In the genomic region with DNA sequence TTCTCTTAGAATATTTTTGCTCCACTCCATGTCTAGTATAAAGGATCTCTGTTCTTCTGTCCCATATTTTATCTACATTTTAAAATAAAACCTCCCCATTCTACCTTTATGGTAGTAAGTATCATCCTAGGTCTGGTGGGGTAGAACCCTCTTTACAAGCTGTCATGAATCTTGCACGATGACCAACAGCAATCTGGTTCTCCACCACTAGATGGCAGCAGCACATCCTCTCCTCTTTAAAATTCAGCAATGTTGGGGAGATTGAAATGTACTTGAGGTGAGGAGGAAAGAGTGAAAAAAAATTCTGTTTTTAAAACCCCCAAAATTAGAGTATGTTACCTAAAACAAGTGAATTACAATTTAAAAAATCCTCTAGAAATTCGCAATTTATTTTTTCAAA, we compare ENCODE assay signal across 9 mouse cellular contexts.
DNase-seq lines count a peak whose midpoint lies in the region; ATAC-seq and TF ChIP-seq lines count a peak whose summit lies in the region.
"Had no signal": no experiment of that assay in that cellular context is flagged by ENCODE, and none has a peak within 500 bp of the region (broad histone marks: within the 10 kb centered on the region; RNA-seq: fewer than 3 reads in every experiment).

No protein-coding gene starts in this region.

- 0 out of 2 replicates have a peak, but pooled peaks cover 7% of the 10 kb centered on the region for H3K9me3 ChIP-seq in heart, postnatal 0 days (replicated peaks; ENCODE audit: control insufficient read depth, low read length)
- 0 out of 2 replicates have a peak, but pooled peaks cover 2% of the 10 kb centered on the region for H3K9me3 ChIP-seq in ES-E14 (ENCODE audit: control insufficient read depth, insufficient read depth, low read depth, low read length)
- H3K9me3 ChIP-seq in midbrain, embryonic 12.5 days, result no peaks in the 10 kb centered on the region
- H3K9me3 ChIP-seq: limb, embryonic 12.5 days had no signal

- H3K4me3 ChIP-seq in heart, postnatal 0 days (ENCODE audit: low read depth, low read length), result no peak overlapping the region
- no peak overlapping the region for H3K4me3 ChIP-seq in ES-E14 (ENCODE audit: insufficient read depth in 1 of 2, low read depth in 1 of 2, low read length in 2 of 2, poor library complexity in 1 of 2, severe bottlenecking in 1 of 2)
- no peak overlapping the region for H3K4me3 ChIP-seq in midbrain, embryonic 12.5 days
- H3K4me3 ChIP-seq: limb, embryonic 12.5 days had no signal

- in situ Hi-C loops in ES-E14 (cut with MboI; ENCODE audit: low sequenced_read_pairs in 2 of 2, unreplicated experiment in 2 of 2), result no loop called here

- no peaks in the 10 kb centered on the region for H3K36me3 ChIP-seq in heart, postnatal 0 days (replicated peaks; ENCODE audit: control insufficient read depth, insufficient read depth, low read length)
- no peaks in the 10 kb centered on the region for H3K36me3 ChIP-seq in ES-E14 (ENCODE audit: control insufficient read depth, insufficient read depth, low read length, poor library complexity, severe bottlenecking)
- no peaks in the 10 kb centered on the region for H3K36me3 ChIP-seq in midbrain, embryonic 12.5 days
- H3K36me3 ChIP-seq: limb, embryonic 12.5 days had no signal

- no peak overlapping the region for H3K4me2 ChIP-seq in heart, postnatal 0 days (ENCODE audit: low read depth, low read length)
- H3K4me2 ChIP-seq in midbrain, embryonic 12.5 days (replicated peaks), result no peak overlapping the region
- H3K4me2 ChIP-seq: limb, embryonic 12.5 days had no signal

- no peak overlapping the region for H3K9ac ChIP-seq in heart, postnatal 0 days (replicated peaks; ENCODE audit: low read depth, low read length)
- H3K9ac ChIP-seq in ES-E14 (ENCODE audit: insufficient read depth, low read depth, low read length, poor library complexity, severe bottlenecking), result no peak overlapping the region
- H3K9ac ChIP-seq in midbrain, embryonic 12.5 days (replicated peaks), result no peak overlapping the region
- H3K9ac ChIP-seq: limb, embryonic 12.5 days had no signal

- intact Hi-C loops in heart, postnatal 25 days (cut with DNase I), result no loop called here

- TF ChIP-seq EP300 in heart, postnatal 0 days (IDR thresholded peaks at IDR 0.05; ENCODE audit: low read depth), result no peak

- ATAC-seq in heart, postnatal 0 days (ENCODE audit: insufficient read depth, low read depth), result no peak
- ATAC-seq in midbrain, embryonic 12.5 days (ENCODE audit: low FRiP score, low read depth), result peak; percentile 78

- WGBS in heart, postnatal 0 days, result 17% methylated on average over 2 of the region's 2 CpGs
- WGBS in midbrain, embryonic 12.5 days, result 27% methylated on average over 2 of the region's 2 CpGs

- no peak overlapping the region for H3K27ac ChIP-seq in heart, postnatal 0 days (ENCODE audit: low read depth)
- H3K27ac ChIP-seq in ES-E14 (ENCODE audit: insufficient read depth, low read depth, low read length, poor library complexity, severe bottlenecking), result no peak overlapping the region
- H3K27ac ChIP-seq in midbrain, embryonic 12.5 days (replicated peaks), result no peak overlapping the region
- H3K27ac ChIP-seq: limb, embryonic 12.5 days had no signal

- peak; percentile 17 for DNase-seq in heart, postnatal 0 days (ENCODE audit: low spot score)
- no peak for DNase-seq in heart, postnatal 25 days (ENCODE audit: low spot score)
- DNase-seq in ES-E14 (ENCODE audit: low read depth, low spot score), result peak; percentile 40
- peak; percentile 33 for DNase-seq in cerebellum, adult 9-11 months
- DNase-seq in frontal cortex, adult 2 months (ENCODE audit: extremely low spot score in 1 of 2, low spot score in 1 of 2), result peak; percentile 18 to 87
- DNase-seq in layer of hippocampus, adult 9-11 months, result peak; percentile 11
- DNase-seq in B cell, adult 2 months, result no peak

- H3K27me3 ChIP-seq in heart, postnatal 0 days (ENCODE audit: control insufficient read depth, insufficient read depth, low read length), result no peaks in the 10 kb centered on the region
- no peaks in the 10 kb centered on the region for H3K27me3 ChIP-seq in midbrain, embryonic 12.5 days
- H3K27me3 ChIP-seq: limb, embryonic 12.5 days had no signal

- peak; percentile 70 for TF ChIP-seq CTCF in heart, postnatal 0 days (IDR thresholded peaks at IDR 0.05; ENCODE audit: low read depth)

- H3K4me1 ChIP-seq in heart, postnatal 0 days (ENCODE audit: control insufficient read depth, insufficient read depth), result no peaks in the 10 kb centered on the region
- H3K4me1 ChIP-seq in ES-E14 (ENCODE audit: control insufficient read depth in 2 of 2, insufficient read depth in 2 of 2, low read length in 2 of 2, poor library complexity in 1 of 2), result no peaks in the 10 kb centered on the region
- no peaks in the 10 kb centered on the region for H3K4me1 ChIP-seq in midbrain, embryonic 12.5 days
- H3K4me1 ChIP-seq: limb, embryonic 12.5 days had no signal

TF ChIP-seq in ES-E14, 5 proteins besides CTCF, POLR2A, EP300 and RAD21:
- TF ChIP-seq CHD2 (IDR thresholded peaks at IDR 0.05; ENCODE audit: low read depth, low read length) (no peak), ZNF384 (IDR thresholded peaks at IDR 0.05; ENCODE audit: low read depth, low read length) (no peak), ZC3H11A (IDR thresholded peaks at IDR 0.05; ENCODE audit: borderline replicate concordance, low read depth, low read length) (no peak), HCFC1 (IDR thresholded peaks at IDR 0.05; ENCODE audit: borderline replicate concordance, insufficient read depth, low read length) (no peak), MAFK (IDR thresholded peaks at IDR 0.05; ENCODE audit: insufficient read depth, low read depth, low read length) (no peak)
TF ChIP-seq in ES-E14: peak in this region for 0.

Comparison
In these comparisons a context has a peak if more than half of its experiments do, and no peak if none do; other contexts are left out.
1. DNase-seq: peak in heart, postnatal 0 days (single experiment), ES-E14 (single experiment), cerebellum, adult 9-11 months (single experiment), frontal cortex, adult 2 months (2 of 2) and layer of hippocampus, adult 9-11 months (single experiment); none in heart, postnatal 25 days (single experiment) and B cell, adult 2 months (0 of 2).